ENCODE assay signal across 9 mouse cellular contexts in the genomic region with DNA sequence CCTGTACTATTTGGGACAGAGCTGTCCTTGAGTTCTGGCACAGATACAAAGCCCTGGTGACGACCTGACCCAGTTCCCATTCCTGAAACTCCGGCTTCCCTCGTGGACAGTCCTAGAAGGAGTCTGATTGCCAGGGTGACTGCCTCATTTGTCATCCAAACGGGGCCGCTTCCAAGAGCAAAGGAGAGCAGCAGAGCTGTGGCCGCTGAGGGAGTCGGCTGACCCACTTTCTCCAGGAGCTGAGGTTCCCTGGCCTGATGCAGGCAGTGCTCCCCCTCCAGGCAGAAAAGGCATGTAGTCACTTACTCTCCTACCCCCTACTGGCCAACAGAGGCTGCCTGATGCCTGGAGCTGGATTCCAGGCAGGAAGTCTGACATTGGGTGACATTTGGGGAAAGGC.
A peak's percentile ranks its signal among the peaks of the same experiment; 100 is the strongest.
DNase-seq lines count a peak whose midpoint lies in the region; ATAC-seq lines count a peak whose summit lies in the region.
"Had no signal": no experiment of that assay in that cellular context is flagged by ENCODE, and none has a peak within 500 bp of the region (broad histone marks: within the 10 kb centered on the region; RNA-seq: fewer than 3 reads in every experiment).

No protein-coding gene starts in this region.

- H3K9ac ChIP-seq in hindbrain, embryonic 12.5 days: no peak overlapping the region
- no peak overlapping the region for H3K9ac ChIP-seq in hindbrain, embryonic 11.5 days (ENCODE audit: low read depth, low read length)
- no peak overlapping the region for H3K9ac ChIP-seq in neural tube, embryonic 15.5 days (replicated peaks)
- H3K9ac ChIP-seq: limb, embryonic 13.5 days had no signal

- ATAC-seq in hindbrain, embryonic 12.5 days (ENCODE audit: low FRiP score): no peak
- no peak for ATAC-seq in hindbrain, embryonic 11.5 days (ENCODE audit: low FRiP score)
- peak; percentile 76 for ATAC-seq in neural tube, embryonic 15.5 days (ENCODE audit: low FRiP score)
- ATAC-seq in erythroblast, adult 5-6 weeks (replicated peaks; ENCODE audit: low FRiP score, poor library complexity, severe bottlenecking): no peak

- no peaks in the 10 kb centered on the region for H3K36me3 ChIP-seq in hindbrain, embryonic 10.5 days
- no peaks in the 10 kb centered on the region for H3K36me3 ChIP-seq in hindbrain, embryonic 12.5 days
- no peaks in the 10 kb centered on the region for H3K36me3 ChIP-seq in hindbrain, embryonic 11.5 days (ENCODE audit: control insufficient read depth, insufficient read depth, low read length)
- no peaks in the 10 kb centered on the region for H3K36me3 ChIP-seq in neural tube, embryonic 15.5 days
- H3K36me3 ChIP-seq: limb, embryonic 13.5 days had no signal

- H3K27ac ChIP-seq in hindbrain, embryonic 10.5 days: no peak overlapping the region
- H3K27ac ChIP-seq in hindbrain, embryonic 12.5 days: no peak overlapping the region
- H3K27ac ChIP-seq in hindbrain, embryonic 11.5 days (ENCODE audit: low read depth, low read length): no peak overlapping the region
- no peak overlapping the region for H3K27ac ChIP-seq in neural tube, embryonic 15.5 days (replicated peaks)
- H3K27ac ChIP-seq: limb, embryonic 13.5 days had no signal

- H3K27me3 ChIP-seq in hindbrain, embryonic 10.5 days (ENCODE audit: insufficient read depth, poor library complexity, severe bottlenecking): no peaks in the 10 kb centered on the region
- no peaks in the 10 kb centered on the region for H3K27me3 ChIP-seq in hindbrain, embryonic 12.5 days
- no peaks in the 10 kb centered on the region for H3K27me3 ChIP-seq in hindbrain, embryonic 11.5 days (ENCODE audit: control insufficient read depth, insufficient read depth, low read length)
- no peaks in the 10 kb centered on the region for H3K27me3 ChIP-seq in neural tube, embryonic 15.5 days (replicated peaks)

- H3K4me2 ChIP-seq in hindbrain, embryonic 12.5 days (replicated peaks): no peak overlapping the region
- no peak overlapping the region for H3K4me2 ChIP-seq in hindbrain, embryonic 11.5 days (replicated peaks; ENCODE audit: low read depth, low read length)
- no peak overlapping the region for H3K4me2 ChIP-seq in neural tube, embryonic 15.5 days
- H3K4me2 ChIP-seq: limb, embryonic 13.5 days had no signal

- peaks cover 10% of the 10 kb centered on the region for H3K4me1 ChIP-seq in hindbrain, embryonic 10.5 days (replicated peaks)
- no peaks in the 10 kb centered on the region for H3K4me1 ChIP-seq in hindbrain, embryonic 12.5 days
- no peaks in the 10 kb centered on the region for H3K4me1 ChIP-seq in hindbrain, embryonic 11.5 days (replicated peaks; ENCODE audit: control insufficient read depth, insufficient read depth, low read length)
- peaks cover 33% of the 10 kb centered on the region for H3K4me1 ChIP-seq in neural tube, embryonic 15.5 days

- 27% methylated on average over 7 of the region's 7 CpGs for WGBS in hindbrain, embryonic 10.5 days
- WGBS in hindbrain, embryonic 12.5 days: 15% methylated on average over 7 of the region's 7 CpGs
- 17% methylated on average over 7 of the region's 7 CpGs for WGBS in hindbrain, embryonic 11.5 days
- 16% methylated on average over 7 of the region's 7 CpGs for whole genome bisulfite sequencing in neural tube, embryonic 15.5 days

- peak; percentile 44 for DNase-seq in hindbrain, embryonic 10.5 days (ENCODE audit: low spot score)
- DNase-seq in adrenal gland, postnatal 25 days: peak; percentile 84
- peak; percentile 8 for DNase-seq in fibroblast of lung, adult 2 months (ENCODE audit: low read depth)
- DNase-seq in hindbrain, embryonic 11.5 days (ENCODE audit: low spot score): peak; percentile 61
- DNase-seq in left cerebral cortex, adult 9 months (ENCODE audit: low spot score in 2 of 2): peak; percentile 49 to 75

- no peak overlapping the region for H3K4me3 ChIP-seq in hindbrain, embryonic 10.5 days
- no peak overlapping the region for H3K4me3 ChIP-seq in hindbrain, embryonic 12.5 days
- H3K4me3 ChIP-seq in hindbrain, embryonic 11.5 days (ENCODE audit: low read depth, low read length): no peak overlapping the region
- H3K4me3 ChIP-seq in neural tube, embryonic 15.5 days (replicated peaks): no peak overlapping the region
- H3K4me3 ChIP-seq: limb, embryonic 13.5 days had no signal

- H3K9me3 ChIP-seq in hindbrain, embryonic 10.5 days: no peaks in the 10 kb centered on the region
- H3K9me3 ChIP-seq in hindbrain, embryonic 12.5 days (replicated peaks): no peaks in the 10 kb centered on the region
- no peaks in the 10 kb centered on the region for H3K9me3 ChIP-seq in hindbrain, embryonic 11.5 days (ENCODE audit: control insufficient read depth, low read length)
- H3K9me3 ChIP-seq in neural tube, embryonic 15.5 days (replicated peaks): no peaks in the 10 kb centered on the region
- H3K9me3 ChIP-seq: limb, embryonic 13.5 days had no signal

Comparison
In these comparisons a context has a peak if more than half of its experiments do, and no peak if none do; other contexts are left out.
1. DNase-seq: peak in every context shown above with its lines; median percentile 84 in adrenal gland, postnatal 25 days; 62 in left cerebral cortex, adult 9 months; 61 in hindbrain, embryonic 11.5 days; 44 in hindbrain, embryonic 10.5 days; 8 in fibroblast of lung, adult 2 months.